Mouse (Mus musculus) cerebellum, adult 11-12 months (tissue): ENCODE results near the gene Prpf3.
"Not testable (repeated sequence)": the region's sequence is repeated elsewhere in the genome, so short reads cannot be mapped to it uniquely, and the experiment has no call there.

Experiments
- DNase-seq: peaks from one replicate; pipeline ENCODE4 v3.0.0; 2022

The Prpf3 gene

GRCm38 (mm10) chr3:95818571-95819288, 37.0 kb downstream of the Prpf3 start, which contains the start of gene Rprd2:
Rprd2 (minus strand) TSS chr3:95818863.
- peak; percentile 83 for DNase-seq

- peak; percentile 69 for DNase-seq
These were observed 37.6 kb downstream of the Prpf3 start for GRCm38 (mm10) chr3:95818026-95818511.

GRCm38 (mm10) chr3:95816681-95817080, 39.0 kb downstream of the Prpf3 start:
- no peak for DNase-seq

- DNase-seq: no peak
These were observed 47.3 kb downstream of the Prpf3 start for GRCm38 (mm10) chr3:95808384-95808783.

- not testable (repeated sequence) for DNase-seq
These were observed 48.1 kb downstream of the Prpf3 start for GRCm38 (mm10) chr3:95807630-95808029.

GRCm38 (mm10) chr3:95806677-95807076, 49.0 kb downstream of the Prpf3 start:
- no peak for DNase-seq

- DNase-seq: no peak
These were observed 51.8 kb downstream of the Prpf3 start for GRCm38 (mm10) chr3:95803851-95804250.

- DNase-seq: no peak
These were observed 56.9 kb downstream of the Prpf3 start for GRCm38 (mm10) chr3:95798756-95799155.

- DNase-seq: no peak
These were observed 61.4 kb downstream of the Prpf3 start for GRCm38 (mm10) chr3:95794299-95794698.

- DNase-seq: no peak
These were observed 62.0 kb downstream of the Prpf3 start for GRCm38 (mm10) chr3:95793662-95794061.

GRCm38 (mm10) chr3:95785501-95785900, 70.2 kb downstream of the Prpf3 start:
- DNase-seq: no peak
